Mouse (Mus musculus) bone marrow, adult 2 months (tissue): ENCODE results near the gene Traf5.

Experiments used
- CTCF ChIP-seq: fragments of 200-500 bp; IDR thresholded peaks from 2 replicates; pipeline ENCODE4 v1.5.1; 2011; ENCODE audit warnings: low read length, control low read depth; ENCODE audit not compliant: control insufficient read depth, insufficient read depth
- POLR2A ChIP-seq: fragments of 200-500 bp; IDR thresholded peaks from 2 replicates; pipeline ENCODE4 v1.6.1; 2011; ENCODE audit warnings: low read depth, mild to moderate bottlenecking, control low read depth, low read length, borderline replicate concordance; ENCODE audit not compliant: control insufficient read depth

DNA sequence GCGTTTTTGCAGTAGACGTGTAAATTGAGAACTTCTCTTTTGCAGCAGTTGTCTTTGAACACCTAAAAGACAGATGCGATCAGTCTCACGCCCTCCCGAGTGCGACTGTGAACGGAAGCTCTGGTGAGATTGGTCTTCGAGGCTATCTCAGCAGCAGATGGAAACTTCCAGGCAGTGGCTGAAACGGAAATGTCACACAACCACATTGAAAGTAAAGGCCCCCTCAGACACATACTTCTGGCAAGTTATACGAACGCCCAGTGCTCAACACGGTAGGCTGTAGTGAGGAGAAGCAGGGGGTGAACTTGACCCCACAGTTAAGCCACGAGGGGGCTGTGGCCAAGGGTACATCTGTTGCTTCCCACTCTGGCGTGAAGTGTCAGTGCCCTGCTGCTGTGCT, 29.7 kb downstream of the Traf5 start:
- TF ChIP-seq CTCF (no peak), POLR2A (no peak)
